Mouse (Mus musculus) ovary, postnatal 10 days (tissue): ENCODE results near the gene Prrc2c.
"Not testable (repeated sequence)": the region's sequence is repeated elsewhere in the genome, so short reads cannot be mapped to it uniquely, and the experiment has no call there.

Experiments used
- DNase-seq: peaks from one replicate; pipeline ENCODE4 v3.0.0; 2022; ENCODE audit warnings: low spot score

Gene Prrc2c

GRCm38 (mm10) chr1:162740401-162740835, at the start of gene Prrc2c:
Prrc2c (minus strand) TSS chr1:162740556.
- peak; percentile 99 for DNase-seq

GRCm38 (mm10) chr1:162785222-162785621, 44.9 kb upstream of the Prrc2c start:
- no peak for DNase-seq

- no peak for DNase-seq
Observed at GRCm38 (mm10) chr1:162783669-162784248, 43.4 kb upstream of the Prrc2c start.

- not testable (repeated sequence) for DNase-seq
Observed at GRCm38 (mm10) chr1:162781035-162781434, 40.7 kb upstream of the Prrc2c start.

- DNase-seq: no peak
Observed at GRCm38 (mm10) chr1:162777943-162778538, 37.7 kb upstream of the Prrc2c start.

- no peak for DNase-seq
Observed at GRCm38 (mm10) chr1:162773661-162774060, 33.3 kb upstream of the Prrc2c start.

GRCm38 (mm10) chr1:162771617-162772360, 31.4 kb upstream of the Prrc2c start:
- DNase-seq: no peak

GRCm38 (mm10) chr1:162752009-162752408, 11.7 kb upstream of the Prrc2c start:
- DNase-seq: no peak

- no peak for DNase-seq
Observed at GRCm38 (mm10) chr1:162749607-162750006, 9.3 kb upstream of the Prrc2c start.

GRCm38 (mm10) chr1:162748761-162749160, 8.4 kb upstream of the Prrc2c start:
- no peak for DNase-seq

- no peak for DNase-seq
Observed at GRCm38 (mm10) chr1:162739831-162740394, 443 bp downstream of the Prrc2c start.

- peak; percentile 15 for DNase-seq
Observed at GRCm38 (mm10) chr1:162739406-162739805, 950 bp downstream of the Prrc2c start.

- DNase-seq: no peak
Observed at GRCm38 (mm10) chr1:162738472-162738871, 1.9 kb downstream of the Prrc2c start.

GRCm38 (mm10) chr1:162735084-162735483, 5.3 kb downstream of the Prrc2c start:
- no peak for DNase-seq

GRCm38 (mm10) chr1:162734283-162734682, 6.1 kb downstream of the Prrc2c start:
- no peak for DNase-seq

GRCm38 (mm10) chr1:162732041-162732440, 8.3 kb downstream of the Prrc2c start:
- DNase-seq: no peak

- no peak for DNase-seq
Observed at GRCm38 (mm10) chr1:162729436-162729835, 10.9 kb downstream of the Prrc2c start.

GRCm38 (mm10) chr1:162727981-162728380, 12.4 kb downstream of the Prrc2c start:
- no peak for DNase-seq

GRCm38 (mm10) chr1:162723610-162724009, 16.7 kb downstream of the Prrc2c start:
- no peak for DNase-seq

- DNase-seq: no peak
Observed at GRCm38 (mm10) chr1:162720645-162721044, 19.7 kb downstream of the Prrc2c start.

- DNase-seq: no peak
Observed at GRCm38 (mm10) chr1:162700389-162701066, 39.8 kb downstream of the Prrc2c start.

- DNase-seq: no peak
Observed at GRCm38 (mm10) chr1:162697866-162698265, 42.5 kb downstream of the Prrc2c start.
